Mouse (Mus musculus) fat pad, adult 2 months (tissue): Measurements from ENCODE around the gene Cmas.
A peak's percentile ranks its signal among the peaks of the same experiment; 100 is the strongest.

Experiments
- DNase-seq: peaks from one replicate; pipeline ENCODE4 v3.0.0-alpha.2; 2011; ENCODE audit warnings: low read depth, low spot score; ENCODE audit errors: extremely low read depth

The Cmas gene

GRCm38 (mm10) chr6:142756507-142757333, at the start of gene Cmas:
Cmas (plus strand) TSS chr6:142756686.
- peak; percentile 19 for DNase-seq

- no peak for DNase-seq
Observed at GRCm38 (mm10) chr6:142706688-142707087, 49.8 kb upstream of the Cmas start.

GRCm38 (mm10) chr6:142708369-142708768, 48.1 kb upstream of the Cmas start:
- no peak for DNase-seq

- DNase-seq, result no peak
Observed at GRCm38 (mm10) chr6:142710690-142711089, 45.8 kb upstream of the Cmas start.

- DNase-seq, result no peak
Observed at GRCm38 (mm10) chr6:142711106-142711505, 45.4 kb upstream of the Cmas start.

GRCm38 (mm10) chr6:142715026-142715425, 41.5 kb upstream of the Cmas start:
- DNase-seq, result no peak

- DNase-seq, result no peak
Observed at GRCm38 (mm10) chr6:142717186-142717585, 39.3 kb upstream of the Cmas start.

GRCm38 (mm10) chr6:142718167-142718566, 38.3 kb upstream of the Cmas start:
- no peak for DNase-seq

- no peak for DNase-seq
Observed at GRCm38 (mm10) chr6:142720641-142721040, 35.8 kb upstream of the Cmas start.

GRCm38 (mm10) chr6:142721731-142722130, 34.8 kb upstream of the Cmas start:
- no peak for DNase-seq

GRCm38 (mm10) chr6:142726032-142726431, 30.5 kb upstream of the Cmas start:
- DNase-seq, result no peak

GRCm38 (mm10) chr6:142732567-142733290, 23.8 kb upstream of the Cmas start:
- DNase-seq, result no peak

- DNase-seq, result no peak
Observed at GRCm38 (mm10) chr6:142735302-142736005, 21.0 kb upstream of the Cmas start.

GRCm38 (mm10) chr6:142738225-142738624, 18.3 kb upstream of the Cmas start:
- DNase-seq, result no peak

GRCm38 (mm10) chr6:142738637-142739036, 17.8 kb upstream of the Cmas start:
- DNase-seq, result no peak

GRCm38 (mm10) chr6:142741763-142742162, 14.7 kb upstream of the Cmas start:
- no peak for DNase-seq

GRCm38 (mm10) chr6:142743193-142743592, 13.3 kb upstream of the Cmas start:
- no peak for DNase-seq

- no peak for DNase-seq
Observed at GRCm38 (mm10) chr6:142745484-142745883, 11.0 kb upstream of the Cmas start.

GRCm38 (mm10) chr6:142746765-142747164, 9.7 kb upstream of the Cmas start:
- DNase-seq, result no peak

GRCm38 (mm10) chr6:142747165-142747564, 9.3 kb upstream of the Cmas start:
- DNase-seq, result no peak

- no peak for DNase-seq
Observed at GRCm38 (mm10) chr6:142748057-142748708, 8.3 kb upstream of the Cmas start.
